Mouse (Mus musculus): ENCODE data around the gene Prrxl1. TPM values are rescaled to one million over a fixed set of nuclear protein-coding genes. Genes with fewer than 3 reads are reported as not detected.

The Prrxl1 gene
- polyA plus RNA-seq, 1 experiment from 2014 or later = 9.7 TPM

- H3K27me3 ChIP-seq = no peaks in the 10 kb centered on the region
- H3K9ac ChIP-seq = no peak overlapping the region
- H3K4me3 ChIP-seq = no peak overlapping the region
- no peak overlapping the region for H3K27ac ChIP-seq
- 65% methylated on average over 19 of the region's 19 CpGs for WGBS
- H3K36me3 ChIP-seq = no peaks in the 10 kb centered on the region
- no peaks in the 10 kb centered on the region for H3K9me3 ChIP-seq
- no peak for ATAC-seq (ENCODE audit: insufficient number of reproducible peaks, insufficient read depth, low FRiP score, low TSS enrichment)
- H3K4me2 ChIP-seq (replicated peaks) = no peak overlapping the region
- H3K4me1 ChIP-seq = peaks cover 15% of the 10 kb centered on the region
These were observed 85.5 kb downstream of the Prrxl1 start for GRCm38 (mm10) chr14:32684735-32685105.

GRCm38 (mm10) chr14:32685124-32685826 is 86.1 kb downstream of the Prrxl1 start, which contains the start of gene 3425401B19Rik:
Gene 3425401B19Rik (minus strand): TSS chr14:32685293.
- no peak within 1 kb of the TSS for H3K4me2 ChIP-seq (replicated peaks)
- WGBS = 36% methylated on average over 16 of the region's 16 CpGs
- no peak for ATAC-seq (ENCODE audit: insufficient number of reproducible peaks, insufficient read depth, low FRiP score, low TSS enrichment)

GRCm38 (mm10) chr14:32695906-32696305 is 96.7 kb downstream of the Prrxl1 start:
- H3K4me2 ChIP-seq (replicated peaks) = no peak overlapping the region
- H3K9me3 ChIP-seq = no peaks in the 10 kb centered on the region
- H3K27me3 ChIP-seq = no peaks in the 10 kb centered on the region
- no peak overlapping the region for H3K9ac ChIP-seq
- 0 out of 2 replicates have a peak, but pooled peaks cover 6% of the 10 kb centered on the region for H3K4me1 ChIP-seq
- H3K4me3 ChIP-seq = no peak overlapping the region
- 79% methylated on average over 2 of the region's 2 CpGs for WGBS
- H3K36me3 ChIP-seq = no peaks in the 10 kb centered on the region
- no peak for ATAC-seq (ENCODE audit: insufficient number of reproducible peaks, insufficient read depth, low FRiP score, low TSS enrichment)
- H3K27ac ChIP-seq = no peak overlapping the region

More at GRCm38 (mm10) chr14:32685124-32685826, 86.1 kb downstream of the Prrxl1 start, which contains the start of gene 3425401B19Rik:
- Histone ChIP-seq H3K9me3 (no peaks in the 10 kb centered on the region), H3K36me3 (no peaks in the 10 kb centered on the region), H3K27me3 (no peaks in the 10 kb centered on the region), H3K9ac (no peak within 1 kb of the TSS), H3K4me3 (no peak within 1 kb of the TSS), H3K4me1 (peaks cover 15% of the 10 kb centered on the region), H3K27ac (no peak within 1 kb of the TSS)

GRCm38 (mm10) chr14:32696344-32696743 is 97.1 kb downstream of the Prrxl1 start:
- Histone ChIP-seq H3K4me2 (replicated peaks) (no peak overlapping the region), H3K4me3 (no peak overlapping the region), H3K36me3 (no peaks in the 10 kb centered on the region), H3K27me3 (no peaks in the 10 kb centered on the region), H3K4me1 (peaks cover 10% of the 10 kb centered on the region; the same call in 1 of the 2 replicates), H3K27ac (no peak overlapping the region), H3K9ac (no peak overlapping the region), H3K9me3 (no peaks in the 10 kb centered on the region)
- 90% methylated on average over 2 of the region's 2 CpGs for WGBS
- ATAC-seq (ENCODE audit: insufficient number of reproducible peaks, insufficient read depth, low FRiP score, low TSS enrichment) = no peak

- Histone ChIP-seq H3K4me3 (no peak overlapping the region), H3K27me3 (no peaks in the 10 kb centered on the region), H3K9ac (no peak overlapping the region), H3K9me3 (no peaks in the 10 kb centered on the region), H3K27ac (no peak overlapping the region), H3K4me1 (peaks cover 10% of the 10 kb centered on the region; the same call in 1 of the 2 replicates), H3K4me2 (replicated peaks) (no peak overlapping the region), H3K36me3 (no peaks in the 10 kb centered on the region)
- ATAC-seq (ENCODE audit: insufficient number of reproducible peaks, insufficient read depth, low FRiP score, low TSS enrichment) = no peak
- 86% methylated on average over 8 of the region's 8 CpGs for WGBS
These were observed 98.6 kb downstream of the Prrxl1 start for GRCm38 (mm10) chr14:32697774-32698173.

- H3K27me3 ChIP-seq = no peaks in the 10 kb centered on the region
- no peak overlapping the region for H3K4me3 ChIP-seq
- no peak overlapping the region for H3K9ac ChIP-seq
- no peak overlapping the region for H3K27ac ChIP-seq
- ATAC-seq (ENCODE audit: insufficient number of reproducible peaks, insufficient read depth, low FRiP score, low TSS enrichment) = no peak
- H3K9me3 ChIP-seq = no peaks in the 10 kb centered on the region
- H3K4me2 ChIP-seq (replicated peaks) = no peak overlapping the region
- peaks cover 10% of the 10 kb centered on the region; the same call in 1 of the 2 replicates for H3K4me1 ChIP-seq
- WGBS = 85% methylated on average over 3 of the region's 3 CpGs
- H3K36me3 ChIP-seq = no peaks in the 10 kb centered on the region
These were observed 99.3 kb downstream of the Prrxl1 start for GRCm38 (mm10) chr14:32698556-32698955.

Other genes with a start within 250 kb of the Prrxl1 start
- not detected in 2 replicates for gene 1700024G13Rik, start 211.0 kb upstream of the Prrxl1 start, polyA plus RNA-seq (2016; fragmentation: Nextera tagmentation; extraction: Ambion mirVana)
- 0.09 and 0.46 TPM in 2 replicates for gene Slc18a3, start 134.6 kb upstream of the Prrxl1 start, polyA plus RNA-seq (2016; fragmentation: Nextera tagmentation; extraction: Ambion mirVana)
- not detected in 2 replicates for gene Chat, start 133.4 kb upstream of the Prrxl1 start, polyA plus RNA-seq (2016; fragmentation: Nextera tagmentation; extraction: Ambion mirVana)
- 23.2 and 31.8 TPM in 2 replicates for gene Ercc6, start 85.9 kb upstream of the Prrxl1 start, polyA plus RNA-seq (2016; fragmentation: Nextera tagmentation; extraction: Ambion mirVana)
- 0.37 and 0.47 TPM in 2 replicates for gene 3425401B19Rik, start 85.9 kb downstream of the Prrxl1 start, polyA plus RNA-seq (2016; fragmentation: Nextera tagmentation; extraction: Ambion mirVana)
- gene Tmem273, start 186.6 kb downstream of the Prrxl1 start, polyA plus RNA-seq (2016; fragmentation: Nextera tagmentation; extraction: Ambion mirVana) = 0.26 TPM in 1 of 2 replicates, not detected in the other
- gene Fam170b, start 234.6 kb downstream of the Prrxl1 start, polyA plus RNA-seq (2016; fragmentation: Nextera tagmentation; extraction: Ambion mirVana) = not detected in 2 replicates